Comparison of ENCODE assay signal across 11 mouse cellular contexts in the genomic region with DNA sequence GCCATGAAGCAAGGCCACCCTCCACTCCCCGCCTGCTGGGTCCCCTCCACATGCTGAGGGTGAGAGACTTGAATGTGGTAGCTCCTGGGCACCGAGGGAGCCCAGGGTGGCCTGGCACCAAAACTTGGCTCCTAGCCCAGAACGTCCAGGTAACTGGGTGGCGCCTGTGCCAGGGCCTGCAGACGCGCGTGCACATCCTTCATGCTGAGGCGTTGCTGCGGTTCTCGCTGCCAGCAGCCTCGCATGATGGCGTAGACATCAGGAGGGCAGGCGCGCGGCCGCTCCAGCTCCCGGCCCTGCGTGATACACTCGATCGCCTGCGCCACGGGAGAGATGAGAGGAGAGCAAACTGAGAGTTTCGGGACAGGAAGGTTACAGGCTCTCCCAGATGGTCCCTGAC. TPM values are rescaled to one million over a fixed set of nuclear protein-coding genes. Genes with fewer than 3 reads are reported as not detected.
DNase-seq lines count a peak whose midpoint lies in the region; ATAC-seq and TF ChIP-seq lines count a peak whose summit lies in the region.
"Had no signal": no experiment of that assay in that cellular context is flagged by ENCODE, and none has a peak within 500 bp of the region (broad histone marks: within the 10 kb centered on the region; RNA-seq: fewer than 3 reads in every experiment).

No protein-coding gene starts in this region.

- ATAC-seq in frontal cortex, adult (ENCODE audit: low TSS enrichment), result peak; percentile 57
- peak; percentile 4; the same call in 1 of the 2 replicates for ATAC-seq in hindbrain, embryonic 12.5 days (ENCODE audit: low FRiP score)

- H3K4me3 ChIP-seq in hindbrain, embryonic 12.5 days, result no peak overlapping the region
- H3K4me3 ChIP-seq: heart, embryonic 15.5 days; liver, embryonic 13.5 days had no signal

- H3K4me1 ChIP-seq in hindbrain, embryonic 12.5 days, result peaks cover 49% of the 10 kb centered on the region
- H3K4me1 ChIP-seq: liver, embryonic 13.5 days had no signal

- H3K9ac ChIP-seq in hindbrain, embryonic 12.5 days, result no peak overlapping the region
- H3K9ac ChIP-seq: heart, embryonic 15.5 days; liver, embryonic 13.5 days had no signal

- H3K27ac ChIP-seq in hindbrain, embryonic 12.5 days, result peak overlapping the region; percentile 72
- H3K27ac ChIP-seq: heart, embryonic 15.5 days; liver, embryonic 13.5 days had no signal

- intact Hi-C loops in heart, postnatal 14 days (cut with DNase I), result no loop called here

- no peak for TF ChIP-seq POLR2A in brain, embryonic 14.5 days (IDR thresholded peaks at IDR 0.05; ENCODE audit: borderline replicate concordance, extremely low read depth, insufficient read depth, insufficient read length, poor library complexity, severe bottlenecking)

- no peaks in the 10 kb centered on the region for H3K36me3 ChIP-seq in hindbrain, embryonic 12.5 days
- H3K36me3 ChIP-seq: heart, embryonic 15.5 days; liver, embryonic 13.5 days had no signal

- H3K9me3 ChIP-seq in hindbrain, embryonic 12.5 days (replicated peaks), result no peaks in the 10 kb centered on the region
- H3K9me3 ChIP-seq: heart, embryonic 15.5 days; liver, embryonic 13.5 days had no signal

- DNase-seq in frontal cortex, postnatal 14 days (ENCODE audit: low spot score in 2 of 2), result no peak
- DNase-seq in brain, embryonic 14.5 days (ENCODE audit: low read depth), result peak; percentile 42
- peak; percentile 66 to 76 for DNase-seq in kidney, postnatal 25 days
- DNase-seq in spleen, postnatal 14 days (ENCODE audit: low spot score in 2 of 2), result no peak
- no peak for DNase-seq in heart, postnatal 14 days
- no peak for DNase-seq in right cerebral cortex, postnatal 10 days (ENCODE audit: low spot score in 2 of 2)
- DNase-seq: layer of hippocampus, adult 9-11 months; liver, embryonic 13.5 days had no signal

- H3K27me3 ChIP-seq in hindbrain, embryonic 12.5 days, result peaks cover 28% of the 10 kb centered on the region

- no peak overlapping the region for H3K4me2 ChIP-seq in hindbrain, embryonic 12.5 days (replicated peaks)
- H3K4me2 ChIP-seq: heart, embryonic 15.5 days; liver, embryonic 13.5 days had no signal

- no peak for TF ChIP-seq CTCF in brain, embryonic 14.5 days (IDR thresholded peaks at IDR 0.05; ENCODE audit: borderline replicate concordance, extremely low read depth, insufficient read depth, insufficient read length)

- 47% methylated on average over 23 of the region's 23 CpGs for WGBS in hindbrain, embryonic 12.5 days

RNA-seq across cellular contexts. Expression of gene Ntrk1, which starts 16.7 kb away (rescaled TPM):
- 1.4 and 3.8 TPM in 2 replicates for polyA plus RNA-seq in brain, embryonic 14.5 days (2012; rRNA removed)
- polyA plus RNA-seq in hindbrain, embryonic 12.5 days (2016; fragmentation: Nextera tagmentation; extraction: Ambion mirVana), result 19.3 and 24.0 TPM in 2 replicates
- under 1 TPM; 0.29 to 0.31 TPM for total RNA-seq in heart, postnatal 14 days (2021)

RNA-seq across cellular contexts. Expression of gene Insrr, which starts 18.5 kb away (rescaled TPM):
- 1.5 and 1.7 TPM in 2 replicates for polyA plus RNA-seq in brain, embryonic 14.5 days (2012; rRNA removed)
- polyA plus RNA-seq in hindbrain, embryonic 12.5 days (2016; fragmentation: Nextera tagmentation; extraction: Ambion mirVana), result 1.2 and 1.7 TPM in 2 replicates
- total RNA-seq in heart, postnatal 14 days (2021), result under 1 TPM; 0.24 TPM

RNA-seq across cellular contexts. Expression of gene Lrrc71, which starts 29.9 kb away (rescaled TPM):
- 0.34 and 1.0 TPM in 2 replicates for polyA plus RNA-seq in brain, embryonic 14.5 days (2012; rRNA removed)
- polyA plus RNA-seq in hindbrain, embryonic 12.5 days (2016; fragmentation: Nextera tagmentation; extraction: Ambion mirVana), result 0.90 and 1.2 TPM in 2 replicates
- under 1 TPM; 0.44 to 0.48 TPM for total RNA-seq in heart, postnatal 14 days (2021)

RNA-seq across cellular contexts. Expression of gene Pear1, which starts 45.8 kb away (rescaled TPM):
- 14.0 and 16.9 TPM in 2 replicates for polyA plus RNA-seq in brain, embryonic 14.5 days (2012; rRNA removed)
- polyA plus RNA-seq in hindbrain, embryonic 12.5 days (2016; fragmentation: Nextera tagmentation; extraction: Ambion mirVana), result 13.1 and 13.2 TPM in 2 replicates
- 10 to 100 TPM; 25.5 to 32.4 TPM for total RNA-seq in heart, postnatal 14 days (2021)

Comparison
In these comparisons a context has a peak if more than half of its experiments do, and no peak if none do; other contexts are left out.
1. DNase-seq: peak in brain, embryonic 14.5 days (single experiment) and kidney, postnatal 25 days (2 of 2); none in frontal cortex, postnatal 14 days (0 of 2), spleen, postnatal 14 days (0 of 2), heart, postnatal 14 days (0 of 2) and right cerebral cortex, postnatal 10 days (0 of 2).